Mouse (Mus musculus) intestine, embryonic 15.5 days (tissue): ENCODE data around the gene Txn1. TPM values are rescaled to one million over a fixed set of nuclear protein-coding genes. Genes with fewer than 3 reads are reported as not detected.
A peak's percentile ranks its signal among the peaks of the same experiment; 100 is the strongest.

Experiments
- ATAC-seq: fragments of 200-750 bp; cut with Nextera tagmentation; 2 replicates; pipeline ENCODE4 v1.8.0; 2017; ENCODE audit warnings: moderate TSS enrichment, moderate library complexity
- H3K27ac ChIP-seq: fragments of 300-500 bp; sonication (generic); 2 replicates; pipeline ENCODE4 v1.5.1; 2015; ENCODE audit warnings: mild to moderate bottlenecking, inconsistent platforms
- H3K27me3 ChIP-seq: fragments of 300-500 bp; sonication (generic); replicated peaks from 2 replicates; pipeline ENCODE4 v1.6.1; 2015; ENCODE audit warnings: inconsistent platforms
- H3K36me3 ChIP-seq: fragments of 300-500 bp; sonication (generic); 2 replicates; pipeline ENCODE4 v1.6.1; 2015; ENCODE audit warnings: inconsistent platforms
- H3K4me1 ChIP-seq: fragments of 300-500 bp; sonication (generic); replicated peaks from 2 replicates; pipeline ENCODE4 v1.6.1; 2015; ENCODE audit warnings: inconsistent platforms
- H3K4me2 ChIP-seq: fragments of 300-500 bp; sonication (generic); replicated peaks from 2 replicates; pipeline ENCODE4 v1.6.1; 2015; ENCODE audit warnings: mild to moderate bottlenecking, inconsistent platforms
- H3K4me3 ChIP-seq: fragments of 300-500 bp; sonication (generic); replicated peaks from 2 replicates; pipeline ENCODE4 v1.5.1; 2015; ENCODE audit warnings: inconsistent platforms
- H3K9ac ChIP-seq: fragments of 300-500 bp; sonication (generic); 2 replicates; pipeline ENCODE4 v1.6.1; 2015; ENCODE audit warnings: inconsistent platforms
- H3K9me3 ChIP-seq: fragments of 300-500 bp; sonication (generic); 2 replicates; pipeline ENCODE4 v1.6.1; 2016; ENCODE audit warnings: inconsistent platforms
- WGBS: fragments of 180-500 bp; shearing (Covaris S2); methylation state at CpG from one replicate; pipeline ENCODE4 v1.1.7; 2015; 5-methylcytosine and 5-hydroxymethylcytosine counted together
- polyA plus RNA-seq: library from polyadenylated mRNA; unstranded; fragments of >200 nt; fragmentation: Nextera tagmentation; extraction: Ambion mirVana; gene quantifications from 2 replicates; pipeline ENCODE4 v1.2.1, GENCODE M21; 2015

Txn1 gene
- polyA plus RNA-seq, 1 experiment from 2014 or later: 657 TPM

DNA sequence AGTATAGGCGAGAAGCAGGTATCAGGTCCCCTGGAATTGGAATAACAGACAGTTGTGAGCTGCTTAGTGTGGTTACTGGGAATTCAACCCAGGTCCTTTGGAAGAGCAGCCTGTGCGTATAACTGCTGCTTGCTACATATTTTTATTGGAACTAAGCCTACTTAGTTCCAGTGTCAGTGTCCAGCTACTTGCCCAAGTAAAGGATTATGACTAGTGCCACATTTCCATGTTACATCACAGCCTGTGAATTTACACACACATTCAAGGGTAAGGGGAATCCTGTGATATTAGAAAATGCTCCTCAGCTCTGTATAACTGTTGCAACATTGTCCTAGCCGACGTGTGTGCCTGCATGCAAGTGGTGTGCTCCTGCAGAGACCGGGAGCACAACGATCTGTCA is 18.9 kb downstream of the Txn1 start:
- no peak overlapping the region for H3K27ac ChIP-seq
- H3K27me3 ChIP-seq: no peaks in the 10 kb centered on the region
- ATAC-seq: no peak
- no peak overlapping the region for H3K4me3 ChIP-seq
- H3K9ac ChIP-seq: no peak overlapping the region
- 78% methylated on average over 6 of the region's 6 CpGs for WGBS
- H3K4me1 ChIP-seq: no peaks in the 10 kb centered on the region
- H3K9me3 ChIP-seq: no peaks in the 10 kb centered on the region
- no peaks in the 10 kb centered on the region for H3K36me3 ChIP-seq
- H3K4me2 ChIP-seq: no peak overlapping the region

DNA sequence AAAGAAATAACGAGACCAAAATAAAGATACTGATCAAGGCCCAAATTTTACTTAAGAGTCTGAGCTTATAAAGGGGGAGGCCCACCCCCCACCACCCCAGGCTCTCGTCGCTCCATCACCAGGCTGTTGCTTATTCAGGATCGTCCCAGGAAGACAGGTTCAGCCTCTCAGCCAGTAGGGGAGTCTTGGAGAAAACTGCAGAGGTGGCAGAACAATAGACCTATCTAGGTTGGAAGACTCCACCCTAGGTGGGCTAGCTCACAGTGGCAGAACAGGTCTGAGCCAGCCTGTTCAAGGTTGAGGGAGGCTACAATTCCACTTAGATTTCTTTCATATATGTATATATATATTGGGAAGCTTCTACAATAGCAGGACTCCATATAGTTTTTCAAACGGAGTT is 22.0 kb downstream of the Txn1 start:
- Histone ChIP-seq H3K9ac (no peak overlapping the region), H3K27ac (no peak overlapping the region), H3K36me3 (no peaks in the 10 kb centered on the region), H3K4me3 (no peak overlapping the region), H3K4me1 (no peaks in the 10 kb centered on the region), H3K4me2 (no peak overlapping the region), H3K27me3 (no peaks in the 10 kb centered on the region), H3K9me3 (no peaks in the 10 kb centered on the region)
- ATAC-seq: no peak
- 65% methylated on average over 5 of the region's 5 CpGs for WGBS

DNA sequence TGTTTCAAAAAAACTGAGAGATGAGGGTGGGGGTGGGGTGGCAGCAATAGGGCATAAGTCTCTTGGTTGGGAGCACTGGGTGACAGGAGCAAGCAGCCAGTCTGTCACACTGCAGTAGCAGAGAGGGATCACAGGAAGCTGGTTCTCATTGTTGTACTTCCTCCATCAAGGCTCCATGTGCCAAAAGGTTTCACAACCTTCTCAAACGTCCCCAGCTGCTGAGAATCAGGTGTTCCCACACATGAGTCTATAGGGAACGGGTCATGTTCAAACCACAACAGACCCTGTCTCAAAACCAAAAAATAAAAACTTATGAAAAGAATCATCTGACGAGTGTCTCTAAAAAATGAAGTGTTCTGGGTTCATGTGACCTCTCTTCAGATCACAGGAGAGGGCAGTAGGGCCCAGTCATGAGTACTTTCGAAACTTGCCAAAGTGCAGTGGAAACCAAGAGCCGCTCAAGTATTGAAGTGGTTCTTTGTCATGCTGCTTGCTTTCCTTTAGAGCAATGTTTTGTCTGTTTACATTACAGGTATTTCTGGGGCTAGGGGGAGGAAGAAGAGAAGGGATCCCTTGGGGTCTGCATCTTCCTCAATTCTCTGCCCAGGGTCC is 25.5 kb downstream of the Txn1 start:
- no peak overlapping the region for H3K4me3 ChIP-seq
- H3K4me2 ChIP-seq: no peak overlapping the region
- no peaks in the 10 kb centered on the region for H3K36me3 ChIP-seq
- ATAC-seq: no peak
- no peaks in the 10 kb centered on the region for H3K9me3 ChIP-seq
- 76% methylated on average over 5 of the region's 5 CpGs for WGBS
- H3K27me3 ChIP-seq: no peaks in the 10 kb centered on the region
- no peaks in the 10 kb centered on the region for H3K4me1 ChIP-seq
- no peak overlapping the region for H3K9ac ChIP-seq
- H3K27ac ChIP-seq: no peak overlapping the region

DNA sequence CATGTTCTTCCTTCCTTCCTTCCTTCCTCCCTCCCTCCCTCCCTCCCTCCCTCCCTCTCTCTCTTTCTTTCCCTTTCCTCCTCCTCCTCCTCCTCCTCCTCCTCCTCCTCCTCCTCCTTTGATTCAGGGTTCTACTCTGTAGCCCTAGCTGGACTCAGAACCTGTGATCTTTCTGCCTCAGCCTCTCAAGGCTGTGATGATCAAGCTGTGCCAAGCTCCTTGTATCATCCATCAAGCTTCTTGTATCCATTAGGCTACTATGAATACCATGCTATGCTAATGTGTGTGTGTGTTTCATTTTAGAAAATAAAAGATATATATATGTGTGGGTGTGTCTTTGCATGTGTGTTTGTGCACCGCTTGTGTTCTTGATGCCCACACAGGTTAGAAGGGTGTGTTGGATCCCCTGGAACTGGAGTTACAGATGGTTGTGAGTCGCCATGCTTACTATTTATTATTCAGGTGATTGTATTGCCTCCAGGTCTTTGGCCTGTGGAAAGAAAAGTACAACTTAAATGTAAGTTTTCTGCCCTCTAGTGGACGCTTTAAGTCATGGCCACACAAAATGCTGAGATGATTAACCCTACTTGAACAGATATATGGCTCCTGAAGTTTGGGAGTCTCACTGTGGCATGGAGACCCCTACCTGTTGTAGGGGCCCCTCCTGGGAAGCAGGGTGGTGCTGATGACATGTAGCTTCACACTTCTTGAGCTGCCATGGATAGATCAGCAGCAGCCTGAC is 28.6 kb downstream of the Txn1 start:
- H3K9me3 ChIP-seq: no peaks in the 10 kb centered on the region
- ATAC-seq: peak; percentile 69
- WGBS: 23% methylated on average over 3 of the region's 3 CpGs

DNA sequence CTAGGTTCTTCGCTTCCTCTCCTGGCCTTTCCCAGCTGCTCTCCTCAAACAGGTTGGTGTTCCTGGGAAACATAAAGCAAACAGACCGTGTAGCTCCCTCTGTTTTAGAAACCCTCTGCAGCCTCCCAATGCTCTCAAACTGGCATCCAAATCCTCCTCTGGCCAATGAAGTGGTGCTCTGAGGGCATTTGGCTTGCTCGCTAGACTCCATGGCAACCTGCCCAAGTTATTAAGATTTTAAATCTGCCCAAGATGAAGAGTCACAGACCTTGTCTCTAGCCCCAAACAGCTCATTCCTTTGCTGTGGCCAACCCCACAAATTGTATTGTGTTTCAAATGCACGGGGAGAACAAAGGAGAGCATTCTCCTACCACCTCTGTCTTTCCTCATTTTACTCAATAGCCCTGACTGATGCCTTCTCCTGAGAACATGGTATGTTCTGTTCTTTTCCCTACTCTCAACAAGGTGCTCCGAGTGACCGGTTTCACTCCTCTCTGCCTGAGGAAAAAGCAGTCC is 31.6 kb downstream of the Txn1 start:
- WGBS: 71% methylated on average over 6 of the region's 6 CpGs

More for the DNA sequence above, 28.6 kb downstream of the Txn1 start:
- H3K9ac ChIP-seq: no peak overlapping the region
- H3K4me2 ChIP-seq: no peak overlapping the region
- H3K4me3 ChIP-seq: no peak overlapping the region
- no peaks in the 10 kb centered on the region for H3K36me3 ChIP-seq
- no peaks in the 10 kb centered on the region for H3K4me1 ChIP-seq
- H3K27ac ChIP-seq: no peak overlapping the region
- H3K27me3 ChIP-seq: no peaks in the 10 kb centered on the region

DNA sequence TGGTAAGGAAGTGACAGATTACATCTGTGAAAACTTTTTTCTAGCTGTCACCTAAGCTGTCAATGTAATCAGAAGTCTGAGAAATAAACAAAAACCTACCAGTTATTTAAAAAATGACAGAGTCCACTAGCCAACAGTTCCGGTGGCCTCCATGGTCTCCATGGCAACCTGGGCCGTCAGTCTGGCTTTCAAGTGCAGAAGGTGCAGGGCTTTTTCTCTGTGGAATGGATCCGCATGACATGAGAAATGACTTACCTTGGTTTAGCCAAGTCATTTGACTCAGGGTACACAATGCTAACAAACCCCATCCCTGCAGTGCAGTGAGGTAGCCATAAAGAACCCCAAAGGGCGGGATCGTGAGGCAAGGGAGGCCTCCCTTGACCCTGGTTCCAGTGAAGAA is 34.0 kb downstream of the Txn1 start:
- no peak overlapping the region for H3K27ac ChIP-seq
- H3K27me3 ChIP-seq: no peaks in the 10 kb centered on the region
- ATAC-seq: no peak
- no peak overlapping the region for H3K4me3 ChIP-seq
- no peak overlapping the region for H3K9ac ChIP-seq
- no peaks in the 10 kb centered on the region for H3K9me3 ChIP-seq
- no peaks in the 10 kb centered on the region for H3K36me3 ChIP-seq
- H3K4me1 ChIP-seq: peaks cover 4% of the 10 kb centered on the region
- no peak overlapping the region for H3K4me2 ChIP-seq
- 29% methylated on average over 5 of the region's 5 CpGs for WGBS

More for the DNA sequence above, 31.6 kb downstream of the Txn1 start:
- H3K36me3 ChIP-seq: no peaks in the 10 kb centered on the region
- H3K27ac ChIP-seq: no peak overlapping the region
- no peak overlapping the region for H3K4me3 ChIP-seq
- H3K4me2 ChIP-seq: no peak overlapping the region
- no peak overlapping the region for H3K9ac ChIP-seq
- no peaks in the 10 kb centered on the region for H3K27me3 ChIP-seq
- no peaks in the 10 kb centered on the region for H3K9me3 ChIP-seq
- H3K4me1 ChIP-seq: peaks cover 4% of the 10 kb centered on the region
- no peak for ATAC-seq

DNA sequence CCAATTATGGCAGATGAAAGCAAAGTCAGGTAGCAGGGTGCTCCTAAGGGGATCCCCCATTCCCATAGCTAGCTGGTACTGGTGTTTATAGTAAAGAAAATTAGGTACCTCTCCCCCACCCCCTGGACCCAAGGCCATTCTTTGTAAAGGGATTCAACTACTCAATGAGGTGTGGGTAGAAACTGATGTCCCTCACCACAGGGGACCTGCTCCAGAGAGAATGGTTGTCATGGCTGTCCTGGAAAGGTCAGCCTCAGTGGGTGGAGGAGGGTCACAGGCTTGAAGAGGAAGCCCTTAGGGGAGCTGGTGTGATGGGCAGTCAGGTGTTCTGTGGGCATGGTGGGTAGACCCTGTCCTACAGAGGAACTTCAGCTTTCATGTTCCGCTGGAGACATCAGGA is 35.7 kb downstream of the Txn1 start:
- Histone ChIP-seq H3K9me3 (no peaks in the 10 kb centered on the region), H3K36me3 (no peaks in the 10 kb centered on the region), H3K27ac (no peak overlapping the region), H3K4me2 (no peak overlapping the region), H3K27me3 (no peaks in the 10 kb centered on the region), H3K4me1 (peaks cover 11% of the 10 kb centered on the region), H3K9ac (no peak overlapping the region), H3K4me3 (no peak overlapping the region)
- 96% methylated on average over 1 of the region's 1 CpGs for WGBS
- ATAC-seq: no peak

DNA sequence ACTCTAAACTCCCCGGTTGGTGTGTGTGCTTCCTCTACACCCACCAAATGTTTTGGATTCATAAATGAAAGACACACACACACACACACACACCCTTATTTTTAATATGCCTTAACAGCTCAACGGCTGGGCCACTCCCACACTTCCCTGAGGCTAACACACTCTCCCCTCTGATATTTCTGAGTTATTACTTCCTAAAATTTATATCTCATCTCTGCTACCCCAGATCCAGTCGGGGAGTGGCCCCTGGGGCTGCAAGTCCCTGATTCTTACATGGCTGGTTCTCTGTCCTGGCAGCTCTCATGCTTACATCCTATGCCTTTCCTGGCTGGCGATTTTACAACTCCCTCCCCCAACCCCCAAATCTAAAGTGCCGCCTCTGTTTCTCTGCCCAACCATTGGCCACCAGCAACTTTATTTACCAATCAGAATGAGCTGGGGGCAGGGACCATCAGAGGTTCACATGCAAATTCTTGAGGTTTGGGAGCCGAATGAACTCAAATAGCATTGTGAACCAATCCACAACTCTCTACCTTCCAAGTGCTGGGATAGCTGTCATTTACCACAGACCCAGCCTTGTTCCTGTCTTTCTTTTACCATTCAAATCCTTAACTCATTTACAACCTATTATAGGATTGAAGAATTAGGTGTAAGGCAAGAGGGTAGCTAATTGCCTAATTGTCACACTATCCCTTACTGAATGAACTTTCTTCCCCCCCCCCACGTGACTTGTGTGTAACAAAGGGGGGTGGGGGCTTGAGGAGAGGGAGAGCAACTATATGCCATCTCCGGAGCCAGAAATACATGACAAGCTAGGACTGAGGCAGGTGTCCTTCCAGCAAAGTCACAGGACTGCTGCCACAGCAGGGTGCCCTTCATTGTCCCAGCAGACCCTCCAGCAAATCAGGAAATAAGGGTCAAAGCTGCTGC is 36.5 kb downstream of the Txn1 start:
- no peak overlapping the region for H3K9ac ChIP-seq
- ATAC-seq: no peak
- no peak overlapping the region for H3K4me3 ChIP-seq
- no peak overlapping the region for H3K4me2 ChIP-seq
- H3K9me3 ChIP-seq: no peaks in the 10 kb centered on the region
- H3K27me3 ChIP-seq: no peaks in the 10 kb centered on the region
- no peaks in the 10 kb centered on the region for H3K36me3 ChIP-seq
- WGBS: 24% methylated on average over 8 of the region's 8 CpGs
- no peak overlapping the region for H3K27ac ChIP-seq
- peaks cover 12% of the 10 kb centered on the region for H3K4me1 ChIP-seq

DNA sequence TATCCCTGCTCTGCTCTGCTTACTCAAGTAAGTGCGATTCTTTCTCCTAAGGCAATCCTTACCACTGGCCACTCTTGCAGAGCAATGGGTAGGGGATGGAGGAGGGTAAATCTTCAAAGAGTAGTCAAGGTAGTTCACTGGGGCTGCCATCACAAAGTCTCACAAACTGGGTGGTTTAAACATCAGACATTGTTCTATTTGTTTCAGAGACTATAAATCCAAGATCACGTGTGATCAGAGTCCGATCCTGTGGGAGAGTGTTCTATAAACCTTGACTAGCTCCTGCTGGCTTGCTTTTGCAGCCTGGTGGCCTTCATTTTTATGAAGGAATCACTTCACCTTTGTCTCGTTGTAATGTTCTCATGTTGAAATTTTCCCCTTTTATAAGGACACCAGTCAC is 39.5 kb downstream of the Txn1 start:
- no peaks in the 10 kb centered on the region for H3K36me3 ChIP-seq
- WGBS: 44% methylated on average over 4 of the region's 4 CpGs
- H3K27ac ChIP-seq: peak overlapping the region; percentile 91
- H3K9me3 ChIP-seq: no peaks in the 10 kb centered on the region
- ATAC-seq: peak; percentile 53
- H3K27me3 ChIP-seq: no peaks in the 10 kb centered on the region
- H3K4me1 ChIP-seq: peaks cover 8% of the 10 kb centered on the region
- H3K4me2 ChIP-seq: peak overlapping the region; percentile 51
- no peak overlapping the region for H3K9ac ChIP-seq
- peak overlapping the region; percentile 41; the same call in 1 of the 2 replicates for H3K4me3 ChIP-seq

DNA sequence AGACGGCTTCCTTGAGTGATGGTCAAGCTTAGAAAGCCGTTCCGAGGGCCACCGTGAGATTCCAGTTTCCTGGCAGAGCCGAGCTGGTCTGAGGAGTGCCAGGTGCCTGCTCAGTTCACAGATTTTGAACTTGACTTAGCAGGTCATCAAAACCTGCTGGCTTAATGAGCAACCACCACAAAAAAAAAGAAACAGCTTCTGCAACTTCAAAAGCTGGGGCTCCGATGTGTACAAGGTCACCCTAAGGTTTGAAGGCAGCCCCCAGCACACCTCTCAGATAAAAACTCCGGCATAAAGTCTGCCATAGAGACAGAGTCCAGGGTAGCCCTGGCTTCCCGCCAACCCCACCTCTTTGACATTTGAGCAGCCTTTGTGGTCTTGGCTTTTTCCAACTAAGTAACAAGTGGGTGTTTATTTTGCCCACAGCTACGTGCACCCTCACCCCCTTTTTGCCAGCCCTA is 40.0 kb downstream of the Txn1 start, which contains the start of gene D630039A03Rik:
D630039A03Rik (minus strand) TSS at position 97 of the 461 bp plus-strand sequence.
- peak within 1 kb of the TSS; percentile 91 for H3K27ac ChIP-seq
- H3K36me3 ChIP-seq: no peaks in the 10 kb centered on the region
- H3K9me3 ChIP-seq: no peaks in the 10 kb centered on the region
- peak within 1 kb of the TSS; percentile 41 for H3K4me3 ChIP-seq
- no peaks in the 10 kb centered on the region for H3K27me3 ChIP-seq
- peaks cover 8% of the 10 kb centered on the region for H3K4me1 ChIP-seq
- peak within 1 kb of the TSS; percentile 54 for H3K9ac ChIP-seq
- peak within 1 kb of the TSS; percentile 51 for H3K4me2 ChIP-seq
- ATAC-seq: peak; percentile 88
- WGBS: 10% methylated on average over 9 of the region's 9 CpGs

DNA sequence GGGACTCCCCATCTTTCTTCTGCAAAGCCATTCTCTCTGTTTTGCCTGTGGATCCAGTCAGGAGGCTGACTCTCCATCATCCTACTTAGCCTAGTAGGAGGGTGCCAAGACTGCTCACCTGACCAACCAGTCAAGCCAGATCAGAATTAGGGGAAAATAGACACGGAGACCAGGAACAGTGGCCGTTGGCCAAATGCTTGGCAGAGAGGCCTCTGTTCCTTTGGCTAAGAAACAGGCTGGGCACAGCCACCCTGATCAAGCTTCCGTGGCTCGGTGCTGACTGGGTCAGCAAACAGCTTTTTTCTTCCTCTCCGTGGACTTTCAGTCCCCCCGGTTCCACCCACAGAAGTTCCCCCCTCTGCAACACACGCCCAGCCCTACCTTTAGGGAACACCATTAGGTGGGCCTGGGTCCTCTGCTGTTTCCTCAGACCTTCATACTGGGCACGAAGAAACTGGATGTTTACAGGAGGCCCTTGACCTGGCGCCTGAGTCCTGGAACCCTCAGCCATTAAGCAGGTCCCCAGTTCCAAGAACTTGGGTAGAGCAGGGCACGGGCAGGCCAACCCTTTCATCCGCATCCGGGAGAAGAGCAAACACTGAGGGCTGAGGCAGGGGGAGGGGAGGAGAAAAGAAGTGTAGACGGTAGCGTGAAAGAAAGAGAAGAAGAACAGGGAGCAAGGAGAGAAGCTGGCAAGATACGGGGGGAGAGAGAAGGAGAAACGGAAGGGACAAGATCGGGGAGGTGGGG is 40.8 kb downstream of the Txn1 start:
- 24% methylated on average over 17 of the region's 17 CpGs for WGBS
- Histone ChIP-seq H3K9ac (peak overlapping the region; percentile 54), H3K36me3 (no peaks in the 10 kb centered on the region), H3K9me3 (no peaks in the 10 kb centered on the region), H3K4me1 (peaks cover 8% of the 10 kb centered on the region), H3K4me3 (peak overlapping the region; percentile 41), H3K4me2 (peak overlapping the region; percentile 51), H3K27me3 (no peaks in the 10 kb centered on the region), H3K27ac (peak overlapping the region; percentile 91)
- peak; percentile 45 for ATAC-seq
